Mouse (Mus musculus) hematopoietic stem cell, adult 5-6 weeks (primary cell): ENCODE measurements at regions not wholly inside any gene's neighbourhood (a gene's known extent, or its start where the extent isn't known, plus 50 kb on each side); places are given as distances from the start of the nearest gene placed in this dataset.

Experiments
- ATAC-seq, 2 experiments: fragments of 125-278 bp in 1 of 2; replicated peaks in 1 of 2; 2 replicates each; pipeline ENCODE4 v1.8.0; 2016 to 2017; ENCODE audit warnings: inconsistent platforms in 2 of 2, mild to moderate bottlenecking in 2 of 2, moderate number of reproducible peaks in 2 of 2, low read depth in 1 of 2, moderate TSS enrichment in 1 of 2; ENCODE audit not compliant: low FRiP score in 2 of 2, poor library complexity in 2 of 2, severe bottlenecking in 2 of 2, insufficient read depth in 1 of 2, low TSS enrichment in 1 of 2

GRCm38 (mm10) chr6:82860485-82860884, 79.1 kb downstream of the Sema4f start:
- ATAC-seq = no peak

GRCm38 (mm10) chr6:82856218-82856617, 82.0 kb upstream of the Hk2 start:
- no peak for ATAC-seq

- ATAC-seq = no peak
Measured at GRCm38 (mm10) chr6:82855401-82855800, 81.1 kb upstream of the Hk2 start.

- no peak for ATAC-seq
Measured at GRCm38 (mm10) chr6:82854780-82855179, 80.5 kb upstream of the Hk2 start.

GRCm38 (mm10) chr6:82854338-82854737, 80.1 kb upstream of the Hk2 start:
- no peak for ATAC-seq

GRCm38 (mm10) chr6:82853076-82853475, 78.8 kb upstream of the Hk2 start:
- ATAC-seq = no peak

- no peak for ATAC-seq
Measured at GRCm38 (mm10) chr6:82850556-82850955, 76.3 kb upstream of the Hk2 start.

- no peak for ATAC-seq
Measured at GRCm38 (mm10) chr6:82847598-82847997, 73.3 kb upstream of the Hk2 start.

- ATAC-seq = peak in 1 of 2 experiments; percentile 47; a peak in 1 of 4 replicates
Measured at GRCm38 (mm10) chr6:82846587-82847150, 72.4 kb upstream of the Hk2 start.

- peak in 1 of 2 experiments; percentile 62; a peak in 3 of 4 replicates for ATAC-seq
Measured at GRCm38 (mm10) chr6:82844432-82844831, 70.2 kb upstream of the Hk2 start.

GRCm38 (mm10) chr6:82843881-82844280, 69.6 kb upstream of the Hk2 start:
- no peak; a peak in 1 of 4 replicates for ATAC-seq

- no peak for ATAC-seq
Measured at GRCm38 (mm10) chr6:82837246-82837645, 63.0 kb upstream of the Hk2 start.

GRCm38 (mm10) chr6:82835222-82836064, 61.2 kb upstream of the Hk2 start:
- peak in 1 of 2 experiments; percentile 76; a peak in 1 of 4 replicates for ATAC-seq

GRCm38 (mm10) chr6:82833867-82834266, 59.6 kb upstream of the Hk2 start:
- no peak for ATAC-seq

- ATAC-seq = no peak
Measured at GRCm38 (mm10) chr6:82831211-82831610, 57.0 kb upstream of the Hk2 start.

- ATAC-seq = no peak
Measured at GRCm38 (mm10) chr6:82824684-82825083, 50.4 kb upstream of the Hk2 start.

- peak; percentile 65 to 77 for ATAC-seq
Measured at GRCm38 (mm10) chr6:82824240-82824639, 50.0 kb upstream of the Hk2 start.
